Mouse (Mus musculus): ENCODE data around the gene Gm21870.
"Not testable (repeated sequence)": the region's sequence is repeated elsewhere in the genome, so short reads cannot be mapped to it uniquely, and the experiment has no call there.

Gm21870 gene

GRCm38 (mm10) chrX:33986716-33987115, at the start of gene Gm21870:
Gene Gm21870, minus strand, starts transcription at chrX:33986816.
- in situ Hi-C loops (cut with MboI, MseI): loop anchor here (5.0 to 25.0 kb wide), 9 partner anchors 201 to 1974 kb away; partner anchors contain the start of genes Gm21789 (in 2 of the 2) and Btbd35f21 (in 1 of the 2)

GRCm38 (mm10) chrX:33956440-33956839, 30.2 kb downstream of the Gm21870 start, which contains the start of gene Btbd35f6:
Gene Btbd35f6, minus strand, starts transcription at chrX:33956540.
- in situ Hi-C loops (cut with MboI, MseI): not testable (repeated sequence)
